Mouse (Mus musculus) liver, adult 2 months (tissue): ENCODE data around the gene Tchp. TPM values are rescaled to one million over a fixed set of nuclear protein-coding genes. Genes with fewer than 3 reads are reported as not detected.

Source experiments
- DNase-seq: peaks from one replicate; pipeline ENCODE4 v3.0.0-alpha.2; 2011; ENCODE audit warnings: low read depth, low spot score; ENCODE audit errors: extremely low read depth
- H3K27ac ChIP-seq: fragments of 200-500 bp; replicated peaks from 2 replicates; pipeline ENCODE4 v1.5.1; 2012; ENCODE audit warnings: low read depth, mild to moderate bottlenecking, control low read depth, inconsistent platforms, low read length; ENCODE audit not compliant: insufficient read depth
- H3K27me3 ChIP-seq: fragments of 200-500 bp; 2 replicates; pipeline ENCODE4 v1.6.1; 2012; ENCODE audit warnings: mild to moderate bottlenecking, moderate library complexity, low read length, inconsistent platforms; ENCODE audit not compliant: control insufficient read depth, insufficient read depth
- H3K36me3 ChIP-seq: fragments of 200-500 bp; 2 replicates; pipeline ENCODE4 v1.6.1; 2012; ENCODE audit warnings: low read length, inconsistent platforms; ENCODE audit not compliant: control insufficient read depth, insufficient read depth
- H3K4me1 ChIP-seq: fragments of 200-500 bp; 2 replicates; pipeline ENCODE4 v1.6.1; 2011; ENCODE audit warnings: low read length; ENCODE audit not compliant: control insufficient read depth, insufficient read depth
- H3K4me3 ChIP-seq: fragments of 200-500 bp; 2 replicates; pipeline ENCODE4 v1.5.1; 2011; ENCODE audit warnings: low read depth, mild to moderate bottlenecking, control low read depth, low read length, moderate library complexity; ENCODE audit not compliant: insufficient read depth
- H3K79me2 ChIP-seq: fragments of 200-500 bp; 2 replicates; pipeline ENCODE4 v1.6.1; 2012; ENCODE audit warnings: inconsistent platforms, mild to moderate bottlenecking, low read length, moderate library complexity; ENCODE audit not compliant: control insufficient read depth, insufficient read depth
- H3K9ac ChIP-seq: fragments of 200-500 bp; 2 replicates; pipeline ENCODE4 v1.6.1; 2012; ENCODE audit warnings: low read depth, mild to moderate bottlenecking, control low read depth, inconsistent platforms, low read length
- CTCF ChIP-seq: fragments of 200-500 bp; IDR thresholded peaks from 2 replicates; pipeline ENCODE4 v1.5.1; 2011; ENCODE audit warnings: low read depth, low read length, control low read depth
- POLR2A ChIP-seq: fragments of 200-500 bp; IDR thresholded peaks from 2 replicates; pipeline ENCODE4 v1.6.1; 2011; ENCODE audit warnings: low read length, control low read depth; ENCODE audit not compliant: insufficient read depth; ENCODE audit errors: extremely low read depth
- WGBS: fragments of 180-500 bp; shearing (Covaris S2); methylation state at CpG from one replicate; pipeline ENCODE4 v1.1.7; 2018; 5-methylcytosine and 5-hydroxymethylcytosine counted together
- polyA plus RNA-seq: library from polyadenylated mRNA; depleted of rRNA; stranded (reverse); fragments of >200 nt; gene quantifications from 2 replicates; pipeline ENCODE4 v1.2.3, GENCODE M21; 2012
- total RNA-seq: library from RNA; depleted of rRNA; stranded (reverse); fragments of >200 nt; gene quantifications from 2 replicates; pipeline ENCODE4 v1.2.3, GENCODE M21; 2014

Gene Tchp
- total and polyA plus RNA-seq, 2 experiments, result 0.83 to 4.0 TPM

DNA sequence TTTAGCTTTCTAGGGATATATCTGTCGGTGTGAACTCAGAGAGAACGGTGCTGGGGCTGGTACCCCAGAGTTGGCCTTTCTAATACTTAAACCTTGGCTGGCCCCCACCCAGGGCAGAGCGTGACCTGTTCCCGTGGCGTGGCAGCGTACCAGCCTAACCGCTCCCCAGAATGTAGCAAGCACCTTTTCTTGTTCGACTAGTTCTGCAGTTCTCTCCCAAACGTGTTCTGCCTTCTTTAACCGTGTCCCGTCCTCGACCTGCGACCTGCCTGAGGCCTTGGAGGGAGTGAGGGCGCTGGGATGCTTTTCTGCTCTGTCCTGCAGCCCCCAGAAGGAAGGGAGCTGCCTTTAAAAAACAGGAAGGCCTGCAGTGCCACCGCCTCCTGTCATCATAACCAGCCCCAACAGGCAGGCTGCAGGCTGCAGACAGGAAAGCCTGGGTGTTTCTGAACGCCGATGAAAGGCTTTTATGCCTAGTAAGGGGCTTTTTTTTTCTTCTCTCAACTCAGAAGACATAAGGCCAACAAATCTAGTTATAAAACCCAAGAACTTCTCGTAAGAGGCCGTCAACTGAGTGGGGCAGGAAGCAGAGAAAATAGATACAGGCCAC is 26.8 kb upstream of the Tchp start:
- 74% methylated on average over 19 of the region's 19 CpGs for WGBS
- TF ChIP-seq POLR2A, result no peak
- TF ChIP-seq CTCF, result no peak
- Histone ChIP-seq H3K36me3 (no peaks in the 10 kb centered on the region), H3K27me3 (no peaks in the 10 kb centered on the region), H3K4me1 (no peaks in the 10 kb centered on the region), H3K27ac (no peak overlapping the region), H3K79me2 (no peaks in the 10 kb centered on the region), H3K9ac (no peak overlapping the region), H3K4me3 (no peak overlapping the region)
- DNase-seq, result no peak

DNA sequence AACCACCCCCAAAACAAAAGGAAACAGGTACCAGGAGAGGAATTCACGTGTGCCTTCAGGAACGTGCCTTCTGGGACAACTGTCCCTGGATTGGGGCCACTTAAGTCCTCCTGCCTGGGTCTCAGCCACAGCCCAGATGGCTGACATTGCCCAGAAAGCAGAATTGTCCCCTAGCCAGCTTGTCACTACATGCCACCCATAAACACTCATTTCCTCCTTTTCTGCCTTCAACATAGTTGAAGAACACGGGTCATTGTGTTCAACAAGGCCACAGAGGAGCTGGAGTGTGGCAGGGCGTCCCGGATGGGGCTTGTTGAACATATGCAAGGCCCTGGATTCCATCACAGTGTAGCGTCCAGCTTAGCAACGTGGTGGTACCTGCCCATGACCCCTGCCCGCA is 25.8 kb upstream of the Tchp start:
- no peak overlapping the region for H3K4me3 ChIP-seq
- no peak overlapping the region for H3K27ac ChIP-seq
- no peaks in the 10 kb centered on the region for H3K36me3 ChIP-seq
- no peaks in the 10 kb centered on the region for H3K27me3 ChIP-seq
- 73% methylated on average over 8 of the region's 8 CpGs for WGBS
- H3K4me1 ChIP-seq, result no peaks in the 10 kb centered on the region
- no peak overlapping the region for H3K9ac ChIP-seq
- H3K79me2 ChIP-seq, result no peaks in the 10 kb centered on the region
- no peak for DNase-seq
- TF ChIP-seq CTCF (no peak), POLR2A (no peak)

DNA sequence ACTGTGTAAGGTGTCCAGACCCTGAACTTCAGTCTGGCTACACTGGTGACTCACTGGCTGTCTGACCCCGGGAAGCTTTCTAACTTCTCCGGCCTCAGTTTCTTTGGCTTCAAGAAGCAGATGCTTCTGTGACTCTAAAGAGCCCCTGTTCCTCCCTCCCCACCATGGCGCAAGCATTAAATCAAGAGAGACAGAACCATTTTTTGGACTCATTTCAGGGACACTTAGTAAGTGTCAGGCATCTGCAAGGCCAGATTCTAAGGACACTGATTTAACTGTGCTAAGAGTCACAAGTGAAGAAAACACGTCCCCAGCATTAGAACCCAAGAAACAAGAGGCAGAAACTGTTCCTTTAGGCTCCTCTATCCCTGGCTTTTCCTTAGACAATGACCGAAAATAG is 21.6 kb upstream of the Tchp start:
- Histone ChIP-seq H3K36me3 (no peaks in the 10 kb centered on the region), H3K27me3 (no peaks in the 10 kb centered on the region), H3K4me3 (no peak overlapping the region), H3K79me2 (0 out of 2 replicates have a peak, but pooled peaks cover 2% of the 10 kb centered on the region), H3K9ac (no peak overlapping the region), H3K27ac (no peak overlapping the region), H3K4me1 (0 out of 2 replicates have a peak, but pooled peaks cover under 1% of the 10 kb centered on the region)
- 89% methylated on average over 5 of the region's 5 CpGs for WGBS
- DNase-seq, result no peak
- no peak for TF ChIP-seq CTCF
- TF ChIP-seq POLR2A, result no peak

DNA sequence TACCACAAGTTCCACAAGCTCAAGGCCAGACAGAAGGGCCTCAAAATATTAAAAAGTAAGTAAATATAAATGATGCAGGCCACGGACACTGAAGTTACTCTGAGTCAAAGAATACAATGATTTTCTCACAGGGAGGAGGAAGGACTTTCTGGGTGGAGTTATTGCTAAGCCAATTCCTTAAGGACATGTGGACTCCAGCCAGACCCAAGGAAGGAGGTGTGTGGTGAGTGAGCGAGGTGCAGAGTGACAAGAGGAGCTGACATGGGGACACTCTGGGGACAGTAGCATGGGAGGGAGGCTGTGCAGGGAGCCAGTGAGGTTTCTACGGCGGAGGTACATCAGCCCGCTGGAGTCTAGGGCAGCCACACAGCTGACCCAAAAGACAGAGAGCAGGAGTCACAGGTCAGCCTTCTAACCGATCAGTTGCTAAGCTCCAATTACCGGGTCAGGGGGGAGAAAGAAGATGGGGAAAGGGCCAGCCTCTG is 20.8 kb upstream of the Tchp start:
- no peak overlapping the region for H3K9ac ChIP-seq
- TF ChIP-seq CTCF (no peak), POLR2A (no peak)

DNA sequence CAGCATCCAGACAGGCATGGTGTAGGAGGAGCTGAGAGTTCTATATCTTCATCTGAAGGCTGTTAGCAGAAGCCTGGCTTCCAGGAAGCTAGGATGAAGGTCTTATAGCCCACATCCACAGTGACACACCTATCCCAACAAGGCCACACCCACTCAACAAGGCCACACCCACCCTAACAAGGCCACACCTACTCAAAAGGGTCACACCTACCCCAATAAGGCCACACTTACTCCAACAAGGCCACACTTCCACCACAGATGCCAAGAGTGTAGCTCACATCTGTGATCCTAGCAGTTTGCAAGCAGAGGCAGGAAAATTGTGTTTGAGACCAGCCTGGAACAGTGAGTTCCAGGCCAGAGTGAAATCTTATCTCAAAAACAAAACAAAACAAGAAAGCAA is 19.7 kb upstream of the Tchp start:
- Histone ChIP-seq H3K4me1 (peaks cover 3% of the 10 kb centered on the region; the same call in 1 of the 2 replicates), H3K27ac (no peak overlapping the region), H3K36me3 (no peaks in the 10 kb centered on the region), H3K79me2 (0 out of 2 replicates have a peak, but pooled peaks cover 2% of the 10 kb centered on the region), H3K9ac (no peak overlapping the region), H3K27me3 (no peaks in the 10 kb centered on the region), H3K4me3 (no peak overlapping the region)
- no peak for DNase-seq
- no peak for TF ChIP-seq CTCF
- TF ChIP-seq POLR2A, result no peak

More for the DNA sequence above, 20.8 kb upstream of the Tchp start:
- H3K27ac ChIP-seq, result no peak overlapping the region
- peaks cover 3% of the 10 kb centered on the region; the same call in 1 of the 2 replicates for H3K4me1 ChIP-seq
- H3K4me3 ChIP-seq, result no peak overlapping the region
- 0 out of 2 replicates have a peak, but pooled peaks cover 2% of the 10 kb centered on the region for H3K79me2 ChIP-seq
- DNase-seq, result no peak
- H3K36me3 ChIP-seq, result no peaks in the 10 kb centered on the region
- WGBS, result 77% methylated on average over 7 of the region's 7 CpGs
- no peaks in the 10 kb centered on the region for H3K27me3 ChIP-seq

DNA sequence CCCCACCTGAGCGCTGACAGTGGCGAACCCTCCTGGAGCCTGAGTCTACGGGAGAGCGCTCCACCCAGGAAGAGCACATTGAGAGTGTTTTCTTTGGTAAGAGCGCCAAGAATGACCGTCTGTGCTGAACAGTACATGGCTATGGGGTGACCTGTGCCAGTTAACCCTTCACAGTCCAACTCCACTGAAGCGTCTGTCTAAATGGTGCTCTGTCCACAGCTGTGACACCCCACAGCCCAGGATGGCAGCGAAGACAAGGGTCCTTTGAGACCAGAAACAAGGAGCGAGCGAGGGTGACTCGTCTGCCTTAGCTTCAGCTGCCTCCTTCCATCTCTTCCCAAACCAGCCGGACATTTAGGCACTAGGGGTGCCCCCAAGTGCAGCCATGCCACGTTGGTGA is 18.9 kb upstream of the Tchp start:
- peaks cover 3% of the 10 kb centered on the region; the same call in 1 of the 2 replicates for H3K4me1 ChIP-seq
- no peak overlapping the region for H3K9ac ChIP-seq
- no peaks in the 10 kb centered on the region for H3K36me3 ChIP-seq
- TF ChIP-seq CTCF (no peak), POLR2A (no peak)
- no peak overlapping the region for H3K4me3 ChIP-seq
- WGBS, result 88% methylated on average over 13 of the region's 13 CpGs
- H3K79me2 ChIP-seq, result 0 out of 2 replicates have a peak, but pooled peaks cover 2% of the 10 kb centered on the region
- H3K27ac ChIP-seq, result no peak overlapping the region
- no peak for DNase-seq
- no peaks in the 10 kb centered on the region for H3K27me3 ChIP-seq
